Mouse (Mus musculus): ENCODE measurements around the gene Tas2r135. TPM values are rescaled to one million over a fixed set of nuclear protein-coding genes. Genes with fewer than 3 reads are reported as not detected.

Tas2r135 gene
- polyA plus RNA-seq, 1 experiment from 2014 or later: not detected

GRCm38 (mm10) chr6:42435490-42435889, 30.3 kb downstream of the Tas2r135 start:
- H3K9ac ChIP-seq (replicated peaks): no peak overlapping the region
- 68% methylated on average over 2 of the region's 2 CpGs for WGBS
- no peaks in the 10 kb centered on the region for H3K36me3 ChIP-seq
- no peak for ATAC-seq (ENCODE audit: insufficient number of reproducible peaks, insufficient read depth, low FRiP score, low TSS enrichment, low read depth)
- H3K4me1 ChIP-seq (replicated peaks): no peaks in the 10 kb centered on the region
- no peak overlapping the region for H3K4me3 ChIP-seq (replicated peaks)
- no peak overlapping the region for H3K4me2 ChIP-seq
- H3K9me3 ChIP-seq: no peaks in the 10 kb centered on the region
- no peak overlapping the region for H3K27ac ChIP-seq
- no peaks in the 10 kb centered on the region for H3K27me3 ChIP-seq

GRCm38 (mm10) chr6:42441395-42441794, 36.2 kb downstream of the Tas2r135 start:
- Histone ChIP-seq H3K4me1 (replicated peaks) (no peaks in the 10 kb centered on the region), H3K4me3 (replicated peaks) (no peak overlapping the region), H3K4me2 (no peak overlapping the region), H3K27me3 (no peaks in the 10 kb centered on the region), H3K9me3 (no peaks in the 10 kb centered on the region), H3K9ac (replicated peaks) (no peak overlapping the region), H3K36me3 (no peaks in the 10 kb centered on the region), H3K27ac (no peak overlapping the region)
- 75% methylated on average over 2 of the region's 2 CpGs for WGBS
- no peak for ATAC-seq (ENCODE audit: insufficient number of reproducible peaks, insufficient read depth, low FRiP score, low TSS enrichment, low read depth)

- Histone ChIP-seq H3K4me3 (replicated peaks) (no peak overlapping the region), H3K27ac (no peak overlapping the region), H3K4me1 (replicated peaks) (no peaks in the 10 kb centered on the region), H3K36me3 (no peaks in the 10 kb centered on the region), H3K4me2 (no peak overlapping the region), H3K9ac (replicated peaks) (no peak overlapping the region), H3K9me3 (no peaks in the 10 kb centered on the region), H3K27me3 (no peaks in the 10 kb centered on the region)
- no peak for ATAC-seq (ENCODE audit: insufficient number of reproducible peaks, insufficient read depth, low FRiP score, low TSS enrichment, low read depth)
- WGBS: 84% methylated on average over 2 of the region's 2 CpGs
These were observed 39.3 kb downstream of the Tas2r135 start for GRCm38 (mm10) chr6:42444491-42444890.

- Histone ChIP-seq H3K27me3 (no peaks in the 10 kb centered on the region), H3K4me3 (replicated peaks) (no peak overlapping the region), H3K4me1 (replicated peaks) (no peaks in the 10 kb centered on the region), H3K27ac (no peak overlapping the region), H3K4me2 (no peak overlapping the region), H3K9me3 (no peaks in the 10 kb centered on the region), H3K36me3 (no peaks in the 10 kb centered on the region), H3K9ac (replicated peaks) (no peak overlapping the region)
- no peak for ATAC-seq (ENCODE audit: insufficient number of reproducible peaks, insufficient read depth, low FRiP score, low TSS enrichment, low read depth)
- WGBS: 74% methylated on average over 2 of the region's 2 CpGs
These were observed 42.1 kb downstream of the Tas2r135 start for GRCm38 (mm10) chr6:42447381-42447780.

Other genes with a start within 250 kb of the Tas2r135 start
- gene Tas2r144, start 190.1 kb upstream of the Tas2r135 start, polyA plus RNA-seq (2016; fragmentation: Nextera tagmentation; extraction: Ambion mirVana): not detected in 2 replicates
- gene Gstk1, start 159.5 kb upstream of the Tas2r135 start, polyA plus RNA-seq (2016; fragmentation: Nextera tagmentation; extraction: Ambion mirVana): 25.4 and 25.8 TPM in 2 replicates
- gene Tmem139, start 143.5 kb upstream of the Tas2r135 start, polyA plus RNA-seq (2016; fragmentation: Nextera tagmentation; extraction: Ambion mirVana): 1.6 and 1.7 TPM in 2 replicates
- gene Casp2, start 140.4 kb upstream of the Tas2r135 start, polyA plus RNA-seq (2016; fragmentation: Nextera tagmentation; extraction: Ambion mirVana): 75.9 and 77.1 TPM in 2 replicates
- 0.51 and 0.56 TPM in 2 replicates for gene Clcn1, start 118.7 kb upstream of the Tas2r135 start, polyA plus RNA-seq (2016; fragmentation: Nextera tagmentation; extraction: Ambion mirVana)
- 0.68 and 0.79 TPM in 2 replicates for gene Fam131b, start 80.8 kb upstream of the Tas2r135 start, polyA plus RNA-seq (2016; fragmentation: Nextera tagmentation; extraction: Ambion mirVana)
- 86.1 and 109 TPM in 2 replicates for gene Zyx, start 55.8 kb upstream of the Tas2r135 start, polyA plus RNA-seq (2016; fragmentation: Nextera tagmentation; extraction: Ambion mirVana)
- gene Epha1, start 32.2 kb upstream of the Tas2r135 start, polyA plus RNA-seq (2016; fragmentation: Nextera tagmentation; extraction: Ambion mirVana): 7.8 and 9.0 TPM in 2 replicates
- not detected in 2 replicates for gene Tas2r143, start 5.2 kb upstream of the Tas2r135 start, polyA plus RNA-seq (2016; fragmentation: Nextera tagmentation; extraction: Ambion mirVana)
- not detected in 2 replicates for gene Tas2r126, start 29.1 kb downstream of the Tas2r135 start, polyA plus RNA-seq (2016; fragmentation: Nextera tagmentation; extraction: Ambion mirVana)
- gene Olfr458, start 59.8 kb downstream of the Tas2r135 start, polyA plus RNA-seq (2016; fragmentation: Nextera tagmentation; extraction: Ambion mirVana): not detected in 2 replicates
- gene Olfr457, start 70.9 kb downstream of the Tas2r135 start, polyA plus RNA-seq (2016; fragmentation: Nextera tagmentation; extraction: Ambion mirVana): not detected in 2 replicates
- gene Olfr456, start 81.8 kb downstream of the Tas2r135 start, polyA plus RNA-seq (2016; fragmentation: Nextera tagmentation; extraction: Ambion mirVana): not detected in 2 replicates
- gene Olfr455, start 142.2 kb downstream of the Tas2r135 start, polyA plus RNA-seq (2016; fragmentation: Nextera tagmentation; extraction: Ambion mirVana): not detected in 2 replicates
- not detected in 2 replicates for gene Tcaf3, start 192.3 kb downstream of the Tas2r135 start, polyA plus RNA-seq (2016; fragmentation: Nextera tagmentation; extraction: Ambion mirVana)
- gene Tcaf2, start 239.8 kb downstream of the Tas2r135 start, polyA plus RNA-seq (2016; fragmentation: Nextera tagmentation; extraction: Ambion mirVana): 5.3 and 5.6 TPM in 2 replicates